Mouse (Mus musculus) ovary, postnatal 36 days (tissue): ENCODE measurements at regions not wholly inside any gene's neighbourhood (a gene's known extent, or its start where the extent isn't known, plus 50 kb on each side); places are given as distances from the start of the nearest gene placed in this dataset.

Experiments
- DNase-seq: peaks from one replicate; pipeline ENCODE4 v3.0.0; 2022; ENCODE audit warnings: low spot score, mixed read lengths

- no peak for DNase-seq
Observed at GRCm38 (mm10) chr17:83963561-83963960, 115.8 kb upstream of the Haao start.

- DNase-seq = no peak
Observed at GRCm38 (mm10) chr17:83962841-83963240, 115.1 kb upstream of the Haao start.

- DNase-seq = no peak
Observed at GRCm38 (mm10) chr17:83962126-83962525, 114.4 kb upstream of the Haao start.

- no peak for DNase-seq
Observed at GRCm38 (mm10) chr17:83960821-83961220, 113.1 kb upstream of the Haao start.

GRCm38 (mm10) chr17:83960158-83960557, 112.4 kb upstream of the Haao start:
- DNase-seq = no peak

- no peak for DNase-seq
Observed at GRCm38 (mm10) chr17:83959159-83959848, 111.5 kb upstream of the Haao start.

GRCm38 (mm10) chr17:83958706-83959105, 110.9 kb upstream of the Haao start:
- DNase-seq = no peak

GRCm38 (mm10) chr17:83957661-83958540, 110.1 kb upstream of the Haao start:
- no peak for DNase-seq

- DNase-seq = no peak
Observed at GRCm38 (mm10) chr17:83956821-83957565, 109.2 kb upstream of the Haao start.

GRCm38 (mm10) chr17:83955978-83956377, 108.2 kb upstream of the Haao start:
- DNase-seq = no peak

- DNase-seq = no peak
Observed at GRCm38 (mm10) chr17:83955058-83955697, 107.4 kb upstream of the Haao start.

GRCm38 (mm10) chr17:83954291-83955057, 106.7 kb upstream of the Haao start:
- peak; percentile 52 for DNase-seq

- DNase-seq = no peak
Observed at GRCm38 (mm10) chr17:83953656-83954055, 105.9 kb upstream of the Haao start.

- no peak for DNase-seq
Observed at GRCm38 (mm10) chr17:83946718-83947117, 99.0 kb upstream of the Haao start.

GRCm38 (mm10) chr17:83939344-83939743, 91.6 kb upstream of the Haao start:
- no peak for DNase-seq

- DNase-seq = peak; percentile 69
Observed at GRCm38 (mm10) chr17:83938671-83939244, 91.0 kb upstream of the Haao start.

GRCm38 (mm10) chr17:83937576-83937975, 89.8 kb upstream of the Haao start:
- no peak for DNase-seq

GRCm38 (mm10) chr17:83936677-83937076, 88.9 kb upstream of the Haao start:
- no peak for DNase-seq

- no peak for DNase-seq
Observed at GRCm38 (mm10) chr17:83935969-83936368, 88.2 kb upstream of the Haao start.

- no peak for DNase-seq
Observed at GRCm38 (mm10) chr17:83935232-83935631, 87.5 kb upstream of the Haao start.

- DNase-seq = no peak
Observed at GRCm38 (mm10) chr17:83933743-83934142, 86.0 kb upstream of the Haao start.
